Mouse (Mus musculus) liver, adult 2 months (tissue): ENCODE results near the gene Cbarp.

ENCODE experiments used
- CTCF ChIP-seq: fragments of 200-500 bp; IDR thresholded peaks from 2 replicates; pipeline ENCODE4 v1.5.1; 2011; ENCODE audit warnings: low read depth, low read length, control low read depth
- POLR2A ChIP-seq: fragments of 200-500 bp; IDR thresholded peaks from 2 replicates; pipeline ENCODE4 v1.6.1; 2011; ENCODE audit warnings: low read length, control low read depth; ENCODE audit not compliant: insufficient read depth; ENCODE audit errors: extremely low read depth

- TF ChIP-seq CTCF = no peak
- no peak for TF ChIP-seq POLR2A
Measured at GRCm38 (mm10) chr10:80123932-80124562, 16.6 kb downstream of the Cbarp start.
